Mouse (Mus musculus): Measurements from ENCODE around the gene Zmiz1. TPM values are rescaled to one million over a fixed set of nuclear protein-coding genes. Genes with fewer than 3 reads are reported as not detected.

Zmiz1 gene
- polyA plus RNA-seq, 1 experiment from 2014 or later, result 57.4 TPM

DNA sequence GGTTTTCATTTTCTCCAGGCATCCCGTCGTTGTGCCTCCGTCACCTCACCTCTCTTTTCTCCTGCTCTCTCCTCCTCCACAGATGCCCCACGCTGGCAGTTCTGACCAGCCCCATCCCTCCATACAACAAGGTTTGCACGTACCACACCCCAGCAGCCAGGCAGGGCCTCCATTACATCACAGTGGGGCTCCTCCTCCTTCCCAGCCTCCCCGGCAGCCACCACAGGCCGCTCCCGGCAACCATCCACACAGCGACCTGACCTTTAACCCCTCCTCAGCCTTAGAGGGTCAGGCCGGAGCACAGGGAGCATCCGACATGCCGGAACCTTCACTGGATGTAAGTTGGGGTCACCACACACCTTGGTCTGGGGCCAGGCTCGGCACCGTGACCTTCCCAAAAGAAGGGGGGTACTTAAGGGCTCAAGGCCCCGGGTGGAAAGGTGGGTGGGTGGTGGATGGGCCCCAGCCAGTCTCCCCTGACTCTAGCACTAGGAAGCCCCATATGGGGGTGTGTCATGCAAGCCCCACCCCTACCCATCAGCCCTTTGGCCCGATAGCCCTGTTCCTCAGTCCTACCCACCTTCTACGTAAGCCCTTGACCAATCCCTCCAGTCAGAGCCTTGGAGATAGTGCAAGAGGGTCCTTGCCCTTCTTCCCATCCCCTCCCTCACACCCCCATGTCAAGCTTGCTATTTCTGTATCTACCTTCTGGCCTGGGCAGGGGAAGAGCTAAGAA, 202.4 kb downstream of the Zmiz1 start:
- Histone ChIP-seq H3K27ac (ENCODE audit: low read depth, low read length) (no peak overlapping the region), H3K9me3 (ENCODE audit: control insufficient read depth, low read length) (no peaks in the 10 kb centered on the region), H3K36me3 (ENCODE audit: control insufficient read depth, insufficient read depth, low read length) (peaks cover 63% of the 10 kb centered on the region), H3K4me3 (ENCODE audit: low read depth, low read length) (no peak overlapping the region), H3K9ac (ENCODE audit: low read length) (no peak overlapping the region), H3K27me3 (ENCODE audit: control insufficient read depth, insufficient read depth, low read length) (no peaks in the 10 kb centered on the region), H3K4me2 (ENCODE audit: low read depth) (no peak overlapping the region), H3K4me1 (ENCODE audit: control insufficient read depth, insufficient read depth, low read length) (0 out of 2 replicates have a peak, but pooled peaks cover 4% of the 10 kb centered on the region)
- DNase-seq (ENCODE audit: low spot score) (no peak), ATAC-seq (ENCODE audit: insufficient read depth, low FRiP score, low TSS enrichment) (no peak)
- WGBS, result 79% methylated on average over 17 of the region's 17 CpGs

DNA sequence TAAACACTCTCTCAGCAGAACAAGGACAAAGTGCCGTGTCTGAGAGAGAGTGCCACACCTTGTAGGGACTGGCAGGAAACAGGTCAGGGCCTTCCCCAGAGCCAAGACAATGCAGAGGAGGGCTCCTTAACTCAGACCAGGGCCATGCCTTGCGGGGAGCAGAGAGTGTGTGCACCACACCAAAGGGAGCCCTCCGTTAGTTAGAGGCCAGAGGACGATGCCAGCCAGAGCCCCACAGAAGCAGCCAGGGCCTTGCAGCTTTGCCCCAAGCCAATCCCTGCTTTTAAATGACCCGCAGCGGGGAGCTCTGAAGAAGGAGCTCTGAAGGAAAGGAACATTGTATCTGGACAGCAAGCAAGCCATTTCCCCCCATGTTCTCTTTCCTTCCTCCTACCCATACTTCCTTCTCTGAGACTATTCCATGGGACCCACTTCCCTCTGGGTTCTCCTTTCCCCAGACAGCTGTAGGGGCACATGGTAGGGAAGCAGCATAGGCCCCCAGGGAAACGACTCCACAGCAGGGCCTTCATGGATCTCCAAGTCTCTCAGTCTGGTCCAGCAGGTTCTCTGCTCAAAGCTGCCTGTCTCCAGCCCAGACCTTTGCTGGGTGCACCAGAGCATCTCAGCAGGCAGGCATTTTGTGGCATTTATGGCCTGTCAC, 204.8 kb downstream of the Zmiz1 start:
- 82% methylated on average over 7 of the region's 7 CpGs for WGBS
- H3K4me2 ChIP-seq (ENCODE audit: low read depth), result no peak overlapping the region
- no peak overlapping the region; the same call in 1 of the 2 replicates for H3K9ac ChIP-seq (ENCODE audit: low read length)
- ATAC-seq (ENCODE audit: insufficient read depth, low FRiP score, low TSS enrichment), result no peak
- H3K27me3 ChIP-seq (ENCODE audit: control insufficient read depth, insufficient read depth, low read length), result no peaks in the 10 kb centered on the region
- no peak overlapping the region for H3K4me3 ChIP-seq (ENCODE audit: low read depth, low read length)
- H3K36me3 ChIP-seq (ENCODE audit: control insufficient read depth, insufficient read depth, low read length), result peaks cover 42% of the 10 kb centered on the region
- peak overlapping the region; percentile 53; the same call in 1 of the 2 replicates for H3K27ac ChIP-seq (ENCODE audit: low read depth, low read length)
- 0 out of 2 replicates have a peak, but pooled peaks cover 4% of the 10 kb centered on the region for H3K4me1 ChIP-seq (ENCODE audit: control insufficient read depth, insufficient read depth, low read length)
- H3K9me3 ChIP-seq (ENCODE audit: control insufficient read depth, low read length), result no peaks in the 10 kb centered on the region
- no peak for DNase-seq (ENCODE audit: low spot score)

DNA sequence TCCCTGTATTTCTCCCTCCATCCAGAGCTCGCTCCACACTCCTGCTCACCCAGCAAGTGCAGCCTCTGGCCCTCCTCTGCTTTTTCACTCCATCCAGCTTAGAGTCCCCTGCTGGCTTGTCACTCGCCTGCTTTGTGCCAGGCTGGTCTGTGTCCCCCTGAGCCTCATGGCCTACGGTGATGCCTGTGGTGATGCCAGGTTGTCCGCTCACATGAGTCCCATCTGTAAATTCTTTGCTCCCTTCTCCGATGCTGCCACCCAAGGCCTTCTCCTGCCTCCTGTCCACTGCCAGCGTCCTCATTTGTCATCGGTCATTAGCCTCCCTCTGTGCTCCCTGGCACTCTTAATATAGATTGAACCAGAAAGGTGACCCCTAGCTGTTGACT, 205.3 kb downstream of the Zmiz1 start:
- Histone ChIP-seq H3K9ac (ENCODE audit: low read length) (no peak overlapping the region; the same call in 1 of the 2 replicates), H3K27me3 (ENCODE audit: control insufficient read depth, insufficient read depth, low read length) (no peaks in the 10 kb centered on the region), H3K36me3 (ENCODE audit: control insufficient read depth, insufficient read depth, low read length) (peaks cover 40% of the 10 kb centered on the region), H3K4me2 (ENCODE audit: low read depth) (no peak overlapping the region), H3K27ac (ENCODE audit: low read depth, low read length) (0 out of 2 replicates have a peak overlapping the region, but pooled peaks have one; percentile 53), H3K4me1 (ENCODE audit: control insufficient read depth, insufficient read depth, low read length) (0 out of 2 replicates have a peak, but pooled peaks cover 4% of the 10 kb centered on the region), H3K4me3 (ENCODE audit: low read depth, low read length) (no peak overlapping the region), H3K9me3 (ENCODE audit: control insufficient read depth, low read length) (no peaks in the 10 kb centered on the region)
- 65% methylated on average over 7 of the region's 7 CpGs for WGBS
- ATAC-seq (ENCODE audit: insufficient read depth, low FRiP score, low TSS enrichment) (no peak), DNase-seq (ENCODE audit: low spot score) (no peak)

DNA sequence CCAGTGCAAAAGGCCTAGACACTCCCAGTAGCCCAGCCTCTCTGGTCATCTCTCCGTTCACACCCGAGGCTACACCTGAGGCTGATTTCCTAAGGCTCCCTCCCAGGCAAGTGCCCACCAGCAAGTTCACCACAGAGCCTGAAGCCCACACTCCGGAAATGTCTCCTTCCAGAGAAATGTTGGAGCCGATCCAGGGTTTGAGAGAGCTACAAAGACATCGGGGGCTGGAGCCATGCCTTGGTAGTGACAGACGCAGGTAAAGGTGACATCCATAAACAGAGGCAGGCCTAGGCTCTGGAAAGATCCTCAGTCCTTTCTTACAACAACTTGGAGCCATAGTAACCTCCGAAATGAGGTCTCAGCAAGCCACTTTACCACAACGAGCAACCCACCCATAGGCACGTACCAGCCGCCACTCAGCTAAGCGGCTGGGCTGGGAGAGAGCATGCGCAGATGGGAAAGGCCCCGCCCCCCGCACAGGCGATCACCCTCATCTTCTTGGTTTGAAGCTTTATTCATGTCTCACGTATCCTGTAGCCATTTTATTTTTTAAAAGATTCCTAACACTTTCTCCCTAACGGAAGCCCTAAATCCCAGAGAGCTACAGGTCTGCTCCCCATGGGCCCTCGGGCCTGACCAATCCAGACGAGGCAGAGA, 206.5 kb downstream of the Zmiz1 start:
- H3K9me3 ChIP-seq (ENCODE audit: control insufficient read depth, low read length), result no peaks in the 10 kb centered on the region
- H3K27me3 ChIP-seq (ENCODE audit: control insufficient read depth, insufficient read depth, low read length), result no peaks in the 10 kb centered on the region
- no peak overlapping the region for H3K4me3 ChIP-seq (ENCODE audit: low read depth, low read length)
- H3K9ac ChIP-seq (ENCODE audit: low read length), result no peak overlapping the region
- no peak overlapping the region for H3K27ac ChIP-seq (ENCODE audit: low read depth, low read length)
- H3K4me2 ChIP-seq (ENCODE audit: low read depth), result no peak overlapping the region
- peaks cover 33% of the 10 kb centered on the region for H3K36me3 ChIP-seq (ENCODE audit: control insufficient read depth, insufficient read depth, low read length)
- WGBS, result 71% methylated on average over 19 of the region's 19 CpGs
- DNase-seq (ENCODE audit: low spot score) (no peak), ATAC-seq (ENCODE audit: insufficient read depth, low FRiP score, low TSS enrichment) (no peak)
- 0 out of 2 replicates have a peak, but pooled peaks cover 4% of the 10 kb centered on the region for H3K4me1 ChIP-seq (ENCODE audit: control insufficient read depth, insufficient read depth, low read length)

DNA sequence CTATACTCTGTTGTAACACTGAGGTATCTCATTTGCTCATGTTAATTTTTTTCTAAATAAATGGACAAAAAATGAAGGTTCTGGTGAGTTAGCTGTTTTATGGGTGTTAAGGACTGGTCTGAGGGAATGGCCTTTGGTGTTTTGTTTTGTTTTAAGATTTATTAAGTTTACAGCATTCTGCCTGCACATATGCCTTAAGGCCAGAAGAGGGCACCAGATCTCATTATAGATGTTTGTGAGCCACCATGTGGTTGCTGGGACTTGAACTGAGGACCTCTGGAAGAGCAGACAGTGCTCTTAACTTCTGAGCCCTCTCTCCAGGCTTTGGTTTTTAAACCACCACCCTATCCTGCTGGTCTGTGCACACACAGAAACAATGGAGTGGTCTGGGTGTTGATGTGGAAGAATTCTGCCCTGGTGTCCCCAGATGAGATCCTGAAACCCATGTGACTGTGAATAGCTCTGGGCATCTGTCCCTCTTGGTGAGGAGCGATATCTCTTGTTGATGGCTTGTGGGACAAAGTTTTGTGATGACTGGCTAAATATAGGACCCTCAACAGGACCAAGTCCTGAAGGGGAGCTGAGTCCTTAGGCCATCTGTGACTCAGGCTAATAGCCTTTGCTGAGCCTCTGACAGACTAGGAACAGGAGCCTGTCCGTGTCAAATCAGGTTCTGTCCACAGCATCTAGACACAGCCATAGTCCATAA, 207.8 kb downstream of the Zmiz1 start:
- Histone ChIP-seq H3K27ac (ENCODE audit: low read depth, low read length) (no peak overlapping the region), H3K4me2 (ENCODE audit: low read depth) (no peak overlapping the region), H3K4me1 (ENCODE audit: control insufficient read depth, insufficient read depth, low read length) (0 out of 2 replicates have a peak, but pooled peaks cover 4% of the 10 kb centered on the region), H3K36me3 (ENCODE audit: control insufficient read depth, insufficient read depth, low read length) (peaks cover 25% of the 10 kb centered on the region), H3K9me3 (ENCODE audit: control insufficient read depth, low read length) (no peaks in the 10 kb centered on the region), H3K9ac (ENCODE audit: low read length) (no peak overlapping the region), H3K4me3 (ENCODE audit: low read depth, low read length) (no peak overlapping the region), H3K27me3 (ENCODE audit: control insufficient read depth, insufficient read depth, low read length) (no peaks in the 10 kb centered on the region)
- ATAC-seq (ENCODE audit: insufficient read depth, low FRiP score, low TSS enrichment), result no peak
- WGBS, result 78% methylated on average over 2 of the region's 2 CpGs
- DNase-seq (ENCODE audit: low spot score), result no peak

DNA sequence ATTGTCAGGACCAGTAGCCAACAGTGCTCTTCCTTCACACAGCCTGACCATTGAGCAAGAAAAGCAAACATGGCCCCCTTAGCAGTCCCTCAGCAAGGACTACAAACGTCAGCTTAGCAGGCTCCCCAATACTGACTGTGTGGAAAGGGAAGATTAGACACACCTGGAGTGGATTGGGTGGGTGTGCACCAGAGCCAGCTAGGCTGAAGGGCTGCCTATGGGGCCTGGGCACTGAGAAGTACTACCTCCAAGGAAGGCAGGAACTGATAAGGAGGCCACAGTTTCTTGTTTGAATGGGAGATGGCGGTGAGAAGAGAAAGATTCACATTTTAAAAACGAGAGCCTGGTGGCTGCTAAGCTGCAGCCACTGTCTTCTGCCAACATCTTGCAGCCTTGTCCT, 208.6 kb downstream of the Zmiz1 start:
- Histone ChIP-seq H3K4me1 (ENCODE audit: control insufficient read depth, insufficient read depth, low read length) (0 out of 2 replicates have a peak, but pooled peaks cover 4% of the 10 kb centered on the region), H3K36me3 (ENCODE audit: control insufficient read depth, insufficient read depth, low read length) (peaks cover 18% of the 10 kb centered on the region), H3K9ac (ENCODE audit: low read length) (no peak overlapping the region), H3K27me3 (ENCODE audit: control insufficient read depth, insufficient read depth, low read length) (no peaks in the 10 kb centered on the region), H3K9me3 (ENCODE audit: control insufficient read depth, low read length) (no peaks in the 10 kb centered on the region), H3K27ac (ENCODE audit: low read depth, low read length) (no peak overlapping the region), H3K4me2 (ENCODE audit: low read depth) (no peak overlapping the region), H3K4me3 (ENCODE audit: low read depth, low read length) (no peak overlapping the region)
- 71% methylated on average over 3 of the region's 3 CpGs for WGBS
- DNase-seq (ENCODE audit: low spot score) (no peak), ATAC-seq (ENCODE audit: insufficient read depth, low FRiP score, low TSS enrichment) (0 out of 2 replicates have a peak, but pooled peaks have one; percentile 20)

DNA sequence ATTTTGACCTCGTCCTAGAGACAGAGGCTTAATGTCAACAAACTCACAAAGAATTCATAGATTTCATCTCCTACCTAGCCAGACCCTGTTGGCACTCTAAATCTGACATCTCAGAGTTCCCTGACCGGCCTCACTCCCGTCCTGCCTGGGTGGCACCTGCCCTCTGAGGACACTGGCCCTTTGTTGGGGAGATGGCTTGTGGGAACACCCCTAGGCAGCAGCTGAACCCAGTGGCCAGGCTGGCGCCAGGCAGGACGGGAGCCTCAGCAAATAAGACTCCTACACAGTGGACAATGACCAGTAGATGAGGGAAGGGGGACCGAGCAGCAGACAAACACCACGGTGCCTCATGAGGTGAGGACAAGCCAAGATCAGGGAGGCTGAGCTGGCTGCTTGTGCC, 220.6 kb downstream of the Zmiz1 start:
- 72% methylated on average over 7 of the region's 7 CpGs for WGBS
- Histone ChIP-seq H3K4me2 (ENCODE audit: low read depth) (no peak overlapping the region), H3K27me3 (ENCODE audit: control insufficient read depth, insufficient read depth, low read length) (no peaks in the 10 kb centered on the region), H3K4me1 (ENCODE audit: control insufficient read depth, insufficient read depth, low read length) (no peaks in the 10 kb centered on the region), H3K4me3 (ENCODE audit: low read depth, low read length) (no peak overlapping the region), H3K9me3 (ENCODE audit: control insufficient read depth, low read length) (no peaks in the 10 kb centered on the region), H3K36me3 (ENCODE audit: control insufficient read depth, insufficient read depth, low read length) (no peaks in the 10 kb centered on the region), H3K27ac (ENCODE audit: low read depth, low read length) (no peak overlapping the region), H3K9ac (ENCODE audit: low read length) (no peak overlapping the region)
- ATAC-seq (ENCODE audit: insufficient read depth, low FRiP score, low TSS enrichment), result no peak
- no peak for DNase-seq (ENCODE audit: low spot score)

DNA sequence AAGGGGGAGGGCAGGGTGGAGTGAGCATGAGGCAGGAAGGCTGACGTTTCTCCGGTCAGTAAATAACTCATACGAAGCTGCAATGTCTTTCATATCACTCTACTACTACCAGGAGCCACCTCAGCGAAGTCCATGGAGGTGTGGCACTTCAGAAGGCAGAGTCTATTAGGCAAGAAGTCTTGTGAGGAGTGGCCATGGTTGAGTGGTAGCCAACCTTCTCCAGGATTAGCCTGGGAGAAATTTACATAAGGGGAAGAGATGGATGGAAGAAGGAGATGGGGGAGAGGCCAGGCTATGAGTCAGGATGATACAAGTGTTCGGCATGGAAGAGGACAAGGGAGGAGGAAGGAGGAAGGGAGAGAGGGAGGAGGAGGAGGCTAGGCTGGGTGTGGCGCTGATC, 223.0 kb downstream of the Zmiz1 start:
- H3K4me1 ChIP-seq (ENCODE audit: control insufficient read depth, insufficient read depth, low read length), result no peaks in the 10 kb centered on the region
- no peak for DNase-seq (ENCODE audit: low spot score)
- H3K36me3 ChIP-seq (ENCODE audit: control insufficient read depth, insufficient read depth, low read length), result no peaks in the 10 kb centered on the region
- no peak overlapping the region for H3K4me2 ChIP-seq (ENCODE audit: low read depth)
- H3K9me3 ChIP-seq (ENCODE audit: control insufficient read depth, low read length), result no peaks in the 10 kb centered on the region
- no peak for ATAC-seq (ENCODE audit: insufficient read depth, low FRiP score, low TSS enrichment)
- no peak overlapping the region for H3K9ac ChIP-seq (ENCODE audit: low read length)
- no peak overlapping the region for H3K27ac ChIP-seq (ENCODE audit: low read depth, low read length)
- WGBS, result 83% methylated on average over 6 of the region's 6 CpGs
- H3K27me3 ChIP-seq (ENCODE audit: control insufficient read depth, insufficient read depth, low read length), result no peaks in the 10 kb centered on the region
- H3K4me3 ChIP-seq (ENCODE audit: low read depth, low read length), result no peak overlapping the region

All from neural tube, embryonic 11.5 days (tissue).